Mouse (Mus musculus): Measurements from ENCODE around the gene Epha2. TPM values are rescaled to one million over a fixed set of nuclear protein-coding genes. Genes with fewer than 3 reads are reported as not detected.

Epha2 gene
- polyA plus RNA-seq, 1 experiment from 2014 or later: 0.58 TPM

- no peak overlapping the region for H3K9ac ChIP-seq (ENCODE audit: low read length)
- ATAC-seq (no peak), DNase-seq (ENCODE audit: low spot score) (no peak)
- H3K27me3 ChIP-seq (replicated peaks; ENCODE audit: control insufficient read depth, insufficient read depth, low read length): peaks cover 20% of the 10 kb centered on the region; the same call in 1 of the 2 replicates
- H3K27ac ChIP-seq (ENCODE audit: low read depth, low read length): no peak overlapping the region
- 52% methylated on average over 7 of the region's 7 CpGs for WGBS
- no peak overlapping the region for H3K4me3 ChIP-seq (ENCODE audit: low read depth, low read length)
- no peaks in the 10 kb centered on the region for H3K36me3 ChIP-seq (ENCODE audit: control insufficient read depth, insufficient read depth, low read length)
- no peak overlapping the region for H3K4me2 ChIP-seq (ENCODE audit: low read length)
- H3K4me1 ChIP-seq (ENCODE audit: control insufficient read depth, insufficient read depth, low read length): peaks cover 6% of the 10 kb centered on the region
- H3K9me3 ChIP-seq (replicated peaks; ENCODE audit: control insufficient read depth, low read length): no peaks in the 10 kb centered on the region
Observed at GRCm38 (mm10) chr4:141303402-141304222, 2.6 kb downstream of the Epha2 start.

DNA sequence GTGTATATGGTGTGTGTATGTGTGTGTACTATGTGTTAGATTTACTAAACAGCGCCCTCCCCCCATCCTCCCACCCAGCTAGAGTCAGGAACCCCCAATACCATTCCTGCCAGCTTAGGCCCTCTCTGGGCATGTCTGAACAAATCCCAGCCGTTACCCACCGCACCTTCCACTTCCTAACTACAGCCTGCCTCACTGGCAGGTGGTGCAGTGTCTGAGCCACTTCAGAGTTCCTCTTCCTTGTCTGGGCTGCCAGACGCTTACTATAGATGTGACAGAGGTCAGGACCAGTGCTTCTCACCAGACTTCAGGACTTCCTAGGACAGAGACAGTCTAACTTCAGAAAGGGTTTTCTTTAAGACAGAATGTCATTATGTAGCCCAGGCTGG, 3.2 kb downstream of the Epha2 start:
- H3K36me3 ChIP-seq (ENCODE audit: control insufficient read depth, insufficient read depth, low read length): no peaks in the 10 kb centered on the region
- H3K9ac ChIP-seq (ENCODE audit: low read length): no peak overlapping the region
- H3K9me3 ChIP-seq (replicated peaks; ENCODE audit: control insufficient read depth, low read length): no peaks in the 10 kb centered on the region
- H3K27ac ChIP-seq (ENCODE audit: low read depth, low read length): no peak overlapping the region
- H3K4me3 ChIP-seq (ENCODE audit: low read depth, low read length): no peak overlapping the region
- ATAC-seq (no peak), DNase-seq (ENCODE audit: low spot score) (no peak)
- peaks cover 6% of the 10 kb centered on the region for H3K4me1 ChIP-seq (ENCODE audit: control insufficient read depth, insufficient read depth, low read length)
- WGBS: 90% methylated on average over 4 of the region's 4 CpGs
- H3K27me3 ChIP-seq (replicated peaks; ENCODE audit: control insufficient read depth, insufficient read depth, low read length): peaks cover 20% of the 10 kb centered on the region; the same call in 1 of the 2 replicates
- no peak overlapping the region for H3K4me2 ChIP-seq (ENCODE audit: low read length)

- DNase-seq (ENCODE audit: low spot score): no peak
- 35% methylated on average over 8 of the region's 8 CpGs for WGBS
- H3K9ac ChIP-seq (ENCODE audit: low read length): no peak overlapping the region
- no peaks in the 10 kb centered on the region for H3K9me3 ChIP-seq (replicated peaks; ENCODE audit: control insufficient read depth, low read length)
- no peak overlapping the region for H3K27ac ChIP-seq (ENCODE audit: low read depth, low read length)
- peaks cover 19% of the 10 kb centered on the region; the same call in 1 of the 2 replicates for H3K27me3 ChIP-seq (replicated peaks; ENCODE audit: control insufficient read depth, insufficient read depth, low read length)
- no peaks in the 10 kb centered on the region for H3K36me3 ChIP-seq (ENCODE audit: control insufficient read depth, insufficient read depth, low read length)
- H3K4me3 ChIP-seq (ENCODE audit: low read depth, low read length): no peak overlapping the region
- no peak for ATAC-seq
- H3K4me2 ChIP-seq (ENCODE audit: low read length): no peak overlapping the region
- H3K4me1 ChIP-seq (ENCODE audit: control insufficient read depth, insufficient read depth, low read length): peaks cover 14% of the 10 kb centered on the region
Observed at GRCm38 (mm10) chr4:141306057-141306456, 5.0 kb downstream of the Epha2 start.

GRCm38 (mm10) chr4:141308381-141308780, 7.3 kb downstream of the Epha2 start:
- Histone ChIP-seq H3K4me1 (ENCODE audit: control insufficient read depth, insufficient read depth, low read length) (peaks cover 8% of the 10 kb centered on the region), H3K27me3 (replicated peaks; ENCODE audit: control insufficient read depth, insufficient read depth, low read length) (no peaks in the 10 kb centered on the region), H3K9me3 (replicated peaks; ENCODE audit: control insufficient read depth, low read length) (no peaks in the 10 kb centered on the region), H3K9ac (ENCODE audit: low read length) (no peak overlapping the region), H3K36me3 (ENCODE audit: control insufficient read depth, insufficient read depth, low read length) (no peaks in the 10 kb centered on the region), H3K4me3 (ENCODE audit: low read depth, low read length) (no peak overlapping the region), H3K4me2 (ENCODE audit: low read length) (no peak overlapping the region), H3K27ac (ENCODE audit: low read depth, low read length) (no peak overlapping the region)
- DNase-seq (ENCODE audit: low spot score) (no peak), ATAC-seq (no peak)
- 93% methylated on average over 22 of the region's 22 CpGs for WGBS

DNA sequence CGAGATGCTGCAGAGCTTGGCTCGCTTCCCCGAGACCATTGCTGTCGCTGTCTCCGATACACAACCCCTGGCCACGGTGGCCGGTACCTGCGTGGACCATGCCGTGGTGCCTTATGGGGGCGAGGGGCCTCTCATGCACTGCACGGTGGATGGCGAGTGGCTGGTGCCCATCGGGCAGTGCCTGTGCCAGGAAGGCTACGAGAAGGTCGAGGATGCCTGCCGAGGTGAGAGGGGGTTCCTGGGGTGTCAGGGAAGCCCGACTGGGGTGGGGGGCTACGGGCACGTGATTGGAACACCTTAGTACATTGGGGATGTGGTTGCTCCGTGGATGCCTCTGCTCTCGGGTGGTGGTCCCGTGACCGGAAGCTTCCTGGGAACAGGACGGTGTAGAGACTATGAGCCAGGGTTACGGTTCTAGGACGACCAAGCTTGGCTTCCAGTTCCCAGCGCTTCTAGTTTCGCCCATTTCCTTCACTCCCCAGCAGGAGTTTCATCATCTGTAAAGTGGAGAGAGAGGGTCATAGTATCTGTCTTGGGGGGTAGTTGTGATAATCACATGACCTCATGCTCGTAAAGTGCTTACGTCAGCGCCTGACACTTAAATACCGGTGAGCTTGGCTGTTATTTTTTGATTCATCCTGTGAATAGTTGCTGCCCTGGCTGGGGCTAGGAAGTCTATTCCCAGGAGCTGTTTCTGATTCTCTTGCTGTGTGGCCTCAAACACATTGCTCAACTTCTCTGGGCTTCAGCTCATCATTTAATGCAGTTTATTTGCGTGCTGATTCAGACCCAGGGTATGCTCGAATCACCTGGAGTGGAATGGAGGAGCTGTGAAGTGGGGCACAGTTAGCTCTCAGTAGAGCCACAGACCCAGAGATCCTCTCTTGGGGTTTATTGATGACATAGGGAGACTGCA, 8.1 kb downstream of the Epha2 start:
- Histone ChIP-seq H3K27ac (ENCODE audit: low read depth, low read length) (no peak overlapping the region), H3K4me3 (ENCODE audit: low read depth, low read length) (no peak overlapping the region), H3K4me1 (ENCODE audit: control insufficient read depth, insufficient read depth, low read length) (peaks cover 8% of the 10 kb centered on the region), H3K9ac (ENCODE audit: low read length) (no peak overlapping the region), H3K4me2 (ENCODE audit: low read length) (no peak overlapping the region), H3K9me3 (replicated peaks; ENCODE audit: control insufficient read depth, low read length) (no peaks in the 10 kb centered on the region), H3K27me3 (replicated peaks; ENCODE audit: control insufficient read depth, insufficient read depth, low read length) (no peaks in the 10 kb centered on the region), H3K36me3 (ENCODE audit: control insufficient read depth, insufficient read depth, low read length) (no peaks in the 10 kb centered on the region)
- 95% methylated on average over 34 of the region's 34 CpGs for WGBS
- ATAC-seq (no peak), DNase-seq (ENCODE audit: low spot score) (no peak)

GRCm38 (mm10) chr4:141309773-141310145, 8.7 kb downstream of the Epha2 start:
- no peak overlapping the region for H3K4me2 ChIP-seq (ENCODE audit: low read length)
- no peak for DNase-seq (ENCODE audit: low spot score)
- H3K9ac ChIP-seq (ENCODE audit: low read length): no peak overlapping the region; the same call in 1 of the 2 replicates
- H3K27ac ChIP-seq (ENCODE audit: low read depth, low read length): no peak overlapping the region
- H3K4me1 ChIP-seq (ENCODE audit: control insufficient read depth, insufficient read depth, low read length): peaks cover 8% of the 10 kb centered on the region
- H3K4me3 ChIP-seq (ENCODE audit: low read depth, low read length): no peak overlapping the region
- ATAC-seq: no peak
- 45% methylated on average over 10 of the region's 10 CpGs for WGBS
- H3K9me3 ChIP-seq (replicated peaks; ENCODE audit: control insufficient read depth, low read length): no peaks in the 10 kb centered on the region
- H3K36me3 ChIP-seq (ENCODE audit: control insufficient read depth, insufficient read depth, low read length): no peaks in the 10 kb centered on the region
- H3K27me3 ChIP-seq (replicated peaks; ENCODE audit: control insufficient read depth, insufficient read depth, low read length): no peaks in the 10 kb centered on the region

DNA sequence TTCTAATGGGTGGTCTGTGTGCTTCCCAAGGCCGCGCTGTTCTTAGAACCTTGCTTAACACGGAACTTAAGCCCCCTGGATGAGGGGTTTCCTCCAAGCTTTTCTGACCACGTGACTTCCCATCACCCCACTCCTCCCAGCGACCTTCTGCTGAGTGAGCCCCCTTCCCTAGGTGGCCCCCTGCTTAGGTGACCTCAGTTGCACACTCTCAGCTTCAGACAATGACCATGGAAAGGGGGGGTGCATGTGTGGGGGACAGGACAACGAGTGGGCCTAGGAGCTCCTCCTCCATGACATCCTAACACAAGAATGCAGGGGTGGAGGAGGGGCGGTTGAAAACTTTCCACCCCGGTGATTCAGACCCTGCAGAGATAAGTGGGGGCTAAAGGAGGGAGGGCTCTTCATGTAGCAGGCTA, 9.2 kb downstream of the Epha2 start:
- no peak for DNase-seq (ENCODE audit: low spot score)
- Histone ChIP-seq H3K4me2 (ENCODE audit: low read length) (no peak overlapping the region), H3K9ac (ENCODE audit: low read length) (no peak overlapping the region; the same call in 1 of the 2 replicates), H3K27ac (ENCODE audit: low read depth, low read length) (no peak overlapping the region), H3K4me1 (ENCODE audit: control insufficient read depth, insufficient read depth, low read length) (peaks cover 8% of the 10 kb centered on the region), H3K27me3 (replicated peaks; ENCODE audit: control insufficient read depth, insufficient read depth, low read length) (no peaks in the 10 kb centered on the region), H3K9me3 (replicated peaks; ENCODE audit: control insufficient read depth, low read length) (no peaks in the 10 kb centered on the region), H3K36me3 (ENCODE audit: control insufficient read depth, insufficient read depth, low read length) (no peaks in the 10 kb centered on the region), H3K4me3 (ENCODE audit: low read depth, low read length) (no peak overlapping the region)
- 7% methylated on average over 8 of the region's 8 CpGs for WGBS
- ATAC-seq: no peak

GRCm38 (mm10) chr4:141311078-141311477, 10.0 kb downstream of the Epha2 start:
- ATAC-seq: no peak
- Histone ChIP-seq H3K27me3 (replicated peaks; ENCODE audit: control insufficient read depth, insufficient read depth, low read length) (no peaks in the 10 kb centered on the region), H3K27ac (ENCODE audit: low read depth, low read length) (no peak overlapping the region), H3K4me3 (ENCODE audit: low read depth, low read length) (no peak overlapping the region), H3K4me1 (ENCODE audit: control insufficient read depth, insufficient read depth, low read length) (peaks cover 8% of the 10 kb centered on the region), H3K9ac (ENCODE audit: low read length) (no peak overlapping the region), H3K36me3 (ENCODE audit: control insufficient read depth, insufficient read depth, low read length) (no peaks in the 10 kb centered on the region), H3K4me2 (ENCODE audit: low read length) (no peak overlapping the region), H3K9me3 (replicated peaks; ENCODE audit: control insufficient read depth, low read length) (no peaks in the 10 kb centered on the region)
- 79% methylated on average over 7 of the region's 7 CpGs for WGBS
- no peak for DNase-seq (ENCODE audit: low spot score)

All from forebrain, embryonic 14.5 days (tissue).